Mouse (Mus musculus): ENCODE data around the gene Klhl30. TPM values are rescaled to one million over a fixed set of nuclear protein-coding genes. Genes with fewer than 3 reads are reported as not detected.

The Klhl30 gene
- polyA plus RNA-seq, 1 experiment = not detected

- H3K9me3 ChIP-seq = no peaks in the 10 kb centered on the region
- no peaks in the 10 kb centered on the region for H3K27me3 ChIP-seq (replicated peaks)
- peaks cover 8% of the 10 kb centered on the region for H3K4me1 ChIP-seq
- H3K36me3 ChIP-seq (replicated peaks; ENCODE audit: low read length) = peaks cover 96% of the 10 kb centered on the region
- TF ChIP-seq GATA1 (IDR thresholded peaks at IDR 0.05; ENCODE audit: borderline replicate concordance, low read length) (no peak), FLI1 (IDR thresholded peaks at IDR 0.05; ENCODE audit: low read length) (no peak)
- H3K4me3 ChIP-seq (replicated peaks) = no peak overlapping the region
These were observed 29.8 kb downstream of the Klhl30 start for GRCm38 (mm10) chr1:91380453-91381090.

- H3K4me1 ChIP-seq = peaks cover 5% of the 10 kb centered on the region
- TF ChIP-seq GATA1 (IDR thresholded peaks at IDR 0.05; ENCODE audit: borderline replicate concordance, low read length) = no peak
- TF ChIP-seq FLI1 (IDR thresholded peaks at IDR 0.05; ENCODE audit: low read length) = no peak
- no peak overlapping the region for H3K4me3 ChIP-seq (replicated peaks)
- no peaks in the 10 kb centered on the region for H3K27me3 ChIP-seq (replicated peaks)
- H3K9me3 ChIP-seq = no peaks in the 10 kb centered on the region
- peaks cover 96% of the 10 kb centered on the region for H3K36me3 ChIP-seq (replicated peaks; ENCODE audit: low read length)
These were observed 30.3 kb downstream of the Klhl30 start for GRCm38 (mm10) chr1:91381091-91381471.

GRCm38 (mm10) chr1:91390369-91390768 is 39.6 kb downstream of the Klhl30 start:
- Histone ChIP-seq H3K4me3 (replicated peaks) (no peak overlapping the region), H3K27me3 (replicated peaks) (no peaks in the 10 kb centered on the region), H3K36me3 (replicated peaks; ENCODE audit: low read length) (peaks cover 96% of the 10 kb centered on the region), H3K9me3 (no peaks in the 10 kb centered on the region), H3K4me1 (peaks cover 41% of the 10 kb centered on the region)
- no peak for TF ChIP-seq GATA1 (IDR thresholded peaks at IDR 0.05; ENCODE audit: borderline replicate concordance, low read length)
- TF ChIP-seq FLI1 (IDR thresholded peaks at IDR 0.05; ENCODE audit: low read length) = no peak

- peaks cover 46% of the 10 kb centered on the region for H3K36me3 ChIP-seq (replicated peaks; ENCODE audit: low read length)
- H3K4me1 ChIP-seq = peaks cover 41% of the 10 kb centered on the region
- peak overlapping the region; percentile 93 for H3K4me3 ChIP-seq (replicated peaks)
- TF ChIP-seq FLI1 (IDR thresholded peaks at IDR 0.05; ENCODE audit: low read length) (no peak), GATA1 (IDR thresholded peaks at IDR 0.05; ENCODE audit: borderline replicate concordance, low read length) (no peak)
- H3K27me3 ChIP-seq (replicated peaks) = no peaks in the 10 kb centered on the region
- peaks cover 9% of the 10 kb centered on the region for H3K9me3 ChIP-seq
These were observed 47.1 kb downstream of the Klhl30 start for GRCm38 (mm10) chr1:91397927-91398259.

GRCm38 (mm10) chr1:91398260-91399062 is 47.6 kb downstream of the Klhl30 start, which contains the start of gene Ilkap:
TSS of gene Ilkap (minus strand) at chr1:91398815.
- Histone ChIP-seq H3K27me3 (replicated peaks) (peaks cover 2% of the 10 kb centered on the region), H3K36me3 (replicated peaks; ENCODE audit: low read length) (peaks cover 41% of the 10 kb centered on the region), H3K4me3 (replicated peaks) (peak within 1 kb of the TSS; percentile 93), H3K4me1 (peaks cover 38% of the 10 kb centered on the region), H3K9me3 (peaks cover 9% of the 10 kb centered on the region)
- TF ChIP-seq GATA1 (IDR thresholded peaks at IDR 0.05; ENCODE audit: borderline replicate concordance, low read length) (no peak), FLI1 (IDR thresholded peaks at IDR 0.05; ENCODE audit: low read length) (no peak)

GRCm38 (mm10) chr1:91404976-91405375 is 54.2 kb downstream of the Klhl30 start:
- Histone ChIP-seq H3K27me3 (replicated peaks) (peaks cover 29% of the 10 kb centered on the region), H3K9me3 (peaks cover 4% of the 10 kb centered on the region), H3K4me3 (replicated peaks) (no peak overlapping the region), H3K4me1 (peaks cover 26% of the 10 kb centered on the region), H3K36me3 (replicated peaks; ENCODE audit: low read length) (no peaks in the 10 kb centered on the region)
- no peak for TF ChIP-seq GATA1 (IDR thresholded peaks at IDR 0.05; ENCODE audit: borderline replicate concordance, low read length)

GRCm38 (mm10) chr1:91405406-91406169 is 54.8 kb downstream of the Klhl30 start:
- no peaks in the 10 kb centered on the region for H3K9me3 ChIP-seq
- TF ChIP-seq FLI1 (IDR thresholded peaks at IDR 0.05; ENCODE audit: low read length) (no peak), GATA1 (IDR thresholded peaks at IDR 0.05; ENCODE audit: borderline replicate concordance, low read length) (no peak)
- H3K36me3 ChIP-seq (replicated peaks; ENCODE audit: low read length) = peaks cover 4% of the 10 kb centered on the region
- H3K27me3 ChIP-seq (replicated peaks) = peaks cover 29% of the 10 kb centered on the region
- peak overlapping the region; percentile 76 for H3K4me3 ChIP-seq (replicated peaks)
- peaks cover 26% of the 10 kb centered on the region for H3K4me1 ChIP-seq

- Histone ChIP-seq H3K4me1 (peaks cover 42% of the 10 kb centered on the region), H3K27me3 (replicated peaks) (peaks cover 29% of the 10 kb centered on the region), H3K9me3 (no peaks in the 10 kb centered on the region), H3K36me3 (replicated peaks; ENCODE audit: low read length) (peaks cover 18% of the 10 kb centered on the region), H3K4me3 (replicated peaks) (no peak overlapping the region)
- TF ChIP-seq FLI1 (IDR thresholded peaks at IDR 0.05; ENCODE audit: low read length) (no peak), GATA1 (IDR thresholded peaks at IDR 0.05; ENCODE audit: borderline replicate concordance, low read length) (no peak)
These were observed 57.0 kb downstream of the Klhl30 start for GRCm38 (mm10) chr1:91407819-91408218.

GRCm38 (mm10) chr1:91411631-91412285 is 60.9 kb downstream of the Klhl30 start:
- peak overlapping the region; percentile 98 for H3K4me3 ChIP-seq (replicated peaks)

More at GRCm38 (mm10) chr1:91411631-91412285, 60.9 kb downstream of the Klhl30 start:
- H3K27me3 ChIP-seq (replicated peaks) = peaks cover 8% of the 10 kb centered on the region
- TF ChIP-seq GATA1 (IDR thresholded peaks at IDR 0.05; ENCODE audit: borderline replicate concordance, low read length) (no peak), FLI1 (IDR thresholded peaks at IDR 0.05; ENCODE audit: low read length) (no peak)
- no peaks in the 10 kb centered on the region for H3K9me3 ChIP-seq
- peaks cover 23% of the 10 kb centered on the region for H3K36me3 ChIP-seq (replicated peaks; ENCODE audit: low read length)
- H3K4me1 ChIP-seq = peaks cover 46% of the 10 kb centered on the region

Other genes with a start within 250 kb of the Klhl30 start
- gene Rbm44, start 205.9 kb upstream of the Klhl30 start, polyA plus RNA-seq (2012; ENCODE audit: insufficient read depth, low replicate concordance) = 0.07 TPM in 1 of 2 replicates, not detected in the other
- gene Ramp1, start 171.2 kb upstream of the Klhl30 start, polyA plus RNA-seq (2012; ENCODE audit: insufficient read depth, low replicate concordance) = 2.9 and 16.0 TPM in 2 replicates
- 4.9 and 13.4 TPM in 2 replicates for gene Ube2f, start 100.7 kb upstream of the Klhl30 start, polyA plus RNA-seq (2012; ENCODE audit: insufficient read depth, low replicate concordance)
- 13.6 and 18.3 TPM in 2 replicates for gene Scly, start 52.7 kb upstream of the Klhl30 start, polyA plus RNA-seq (2012; ENCODE audit: insufficient read depth, low replicate concordance)
- gene Espnl, start 28.9 kb upstream of the Klhl30 start, polyA plus RNA-seq (2012; ENCODE audit: insufficient read depth, low replicate concordance) = 0.23 and 0.50 TPM in 2 replicates
- 0.04 TPM in 1 of 2 replicates, not detected in the other for gene Erfe, start 15.4 kb downstream of the Klhl30 start, polyA plus RNA-seq (2012; ENCODE audit: insufficient read depth, low replicate concordance)
- 13.9 and 52.5 TPM in 2 replicates for gene Ilkap, start 47.8 kb downstream of the Klhl30 start, polyA plus RNA-seq (2012; ENCODE audit: insufficient read depth, low replicate concordance)
- 41.6 and 60.4 TPM in 2 replicates for gene Hes6, start 63.0 kb downstream of the Klhl30 start, polyA plus RNA-seq (2012; ENCODE audit: insufficient read depth, low replicate concordance)
- gene Per2, start 108.3 kb downstream of the Klhl30 start, polyA plus RNA-seq (2012; ENCODE audit: insufficient read depth, low replicate concordance) = 0.73 and 1.0 TPM in 2 replicates
- 2.0 TPM in 1 of 2 replicates, not detected in the other for gene Traf3ip1, start 143.6 kb downstream of the Klhl30 start, polyA plus RNA-seq (2012; ENCODE audit: insufficient read depth, low replicate concordance)
- gene Asb1, start 189.5 kb downstream of the Klhl30 start, polyA plus RNA-seq (2012; ENCODE audit: insufficient read depth, low replicate concordance) = 3.0 and 8.1 TPM in 2 replicates